Mouse (Mus musculus) lung, embryonic 14.5 days (tissue): ENCODE measurements around the gene Rac1. TPM values are rescaled to one million over a fixed set of nuclear protein-coding genes. Genes with fewer than 3 reads are reported as not detected.

Experiments
- ATAC-seq: fragments of 200-750 bp; cut with Nextera tagmentation; 2 replicates; pipeline ENCODE4 v1.8.0; 2017; ENCODE audit warnings: mild to moderate bottlenecking, moderate TSS enrichment, moderate library complexity; ENCODE audit not compliant: insufficient read depth
- DNase-seq: peaks from one replicate; pipeline ENCODE4 v3.0.0-alpha.2; 2015
- H3K27ac ChIP-seq: fragments of 300-500 bp; sonication (generic); 2 replicates; pipeline ENCODE4 v1.5.1; 2014; ENCODE audit warnings: low read depth, mild to moderate bottlenecking, moderate library complexity
- H3K27me3 ChIP-seq: fragments of 300-500 bp; sonication (generic); 2 replicates; pipeline ENCODE4 v1.6.1; 2014; ENCODE audit warnings: low read length, control low read depth; ENCODE audit not compliant: insufficient read depth
- H3K36me3 ChIP-seq: fragments of 300-500 bp; sonication (generic); 2 replicates; pipeline ENCODE4 v1.6.1; 2014; ENCODE audit warnings: control low read depth; ENCODE audit not compliant: insufficient read depth
- H3K4me1 ChIP-seq: fragments of 300-500 bp; sonication (generic); 2 replicates; pipeline ENCODE4 v1.6.1; 2014; ENCODE audit warnings: antibody characterized with exemption, control low read depth; ENCODE audit not compliant: insufficient read depth
- H3K4me2 ChIP-seq: fragments of 300-500 bp; sonication (generic); 2 replicates; pipeline ENCODE4 v1.6.1; 2014; ENCODE audit warnings: mild to moderate bottlenecking
- H3K4me3 ChIP-seq: fragments of 300-500 bp; sonication (generic); 2 replicates; pipeline ENCODE4 v1.5.1; 2014; ENCODE audit warnings: low read depth, low read length
- H3K9ac ChIP-seq: fragments of 300-500 bp; sonication (generic); 2 replicates; pipeline ENCODE4 v1.6.1; 2014
- H3K9me3 ChIP-seq: fragments of 300-500 bp; sonication (generic); 2 replicates; pipeline ENCODE4 v1.6.1; 2016; ENCODE audit warnings: low read depth, low read length, control low read depth
- CTCF ChIP-seq: IDR thresholded peaks from 2 replicates; pipeline ENCODE4 v1.5.1; 2016; ENCODE audit warnings: antibody characterized with exemption, low read depth
- WGBS: fragments of 180-500 bp; shearing (Covaris S2); extraction: QIAGEN DNeasy Blood & Tissue Kit; methylation state at CpG from one replicate; pipeline ENCODE4 v1.1.7; 2014; 5-methylcytosine and 5-hydroxymethylcytosine counted together
- polyA plus RNA-seq: library from polyadenylated mRNA; unstranded; fragments of >200 nt; fragmentation: Nextera tagmentation; extraction: Ambion mirVana; gene quantifications from 2 replicates; pipeline ENCODE4 v1.2.1, GENCODE M21; 2014

Rac1 gene
- polyA plus RNA-seq, 1 experiment from 2014 or later, result 588 TPM

DNA sequence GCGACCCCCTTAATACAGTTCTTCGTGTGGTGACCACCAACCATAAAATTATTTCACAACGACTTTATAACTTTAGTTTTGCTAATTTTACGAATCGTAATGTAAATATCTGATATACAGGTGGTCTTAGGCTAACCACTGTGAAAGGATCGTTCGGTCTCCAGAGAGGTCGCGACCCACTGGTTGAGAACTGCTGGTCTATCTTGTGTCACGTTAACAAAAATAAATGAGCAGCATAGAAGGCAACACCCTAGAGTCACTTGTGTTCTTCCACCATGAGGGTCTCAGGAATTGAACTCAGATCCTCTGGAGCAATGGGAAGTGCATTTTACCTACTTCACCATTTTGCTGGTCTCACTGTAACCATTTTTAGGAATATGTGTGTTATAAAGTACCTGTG is 20.0 kb upstream of the Rac1 start:
- WGBS, result 56% methylated on average over 10 of the region's 10 CpGs
- H3K4me2 ChIP-seq, result peak overlapping the region; percentile 74; the same call in 1 of the 2 replicates
- H3K27me3 ChIP-seq, result no peaks in the 10 kb centered on the region
- H3K9me3 ChIP-seq, result no peaks in the 10 kb centered on the region
- H3K36me3 ChIP-seq, result 0 out of 2 replicates have a peak, but pooled peaks cover 4% of the 10 kb centered on the region
- no peak for DNase-seq
- H3K27ac ChIP-seq, result peak overlapping the region; percentile 25
- no peak overlapping the region for H3K9ac ChIP-seq
- ATAC-seq, result peak; percentile 1; the same call in 1 of the 2 replicates
- peaks cover 7% of the 10 kb centered on the region for H3K4me1 ChIP-seq
- H3K4me3 ChIP-seq, result no peak overlapping the region
- TF ChIP-seq CTCF, result no peak

DNA sequence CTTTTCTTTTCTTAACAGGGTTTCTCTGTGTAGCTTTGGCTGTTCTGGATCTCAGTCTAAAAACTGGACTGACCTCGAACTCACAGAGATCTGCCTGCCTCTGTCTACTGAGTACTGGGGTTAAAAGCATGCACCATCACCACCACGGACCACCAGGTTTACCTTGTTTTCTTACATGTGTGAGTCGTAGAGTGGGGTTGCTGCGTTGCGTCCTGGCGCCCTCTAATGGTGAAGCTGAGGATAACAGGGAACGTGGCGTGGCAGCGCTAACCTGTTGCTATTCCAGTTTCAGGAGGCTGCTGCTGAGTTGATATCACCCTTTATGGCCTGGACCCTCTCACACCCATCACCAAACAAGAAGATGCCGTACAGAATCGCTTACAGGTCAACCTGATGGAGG is 19.5 kb upstream of the Rac1 start:
- Histone ChIP-seq H3K36me3 (0 out of 2 replicates have a peak, but pooled peaks cover 4% of the 10 kb centered on the region), H3K4me2 (no peak overlapping the region), H3K27me3 (no peaks in the 10 kb centered on the region), H3K4me1 (peaks cover 7% of the 10 kb centered on the region), H3K4me3 (no peak overlapping the region), H3K27ac (no peak overlapping the region), H3K9me3 (no peaks in the 10 kb centered on the region), H3K9ac (no peak overlapping the region)
- WGBS, result 9% methylated on average over 11 of the region's 11 CpGs
- DNase-seq (peak; percentile 84), ATAC-seq (no peak)
- peak; percentile 97 for TF ChIP-seq CTCF

DNA sequence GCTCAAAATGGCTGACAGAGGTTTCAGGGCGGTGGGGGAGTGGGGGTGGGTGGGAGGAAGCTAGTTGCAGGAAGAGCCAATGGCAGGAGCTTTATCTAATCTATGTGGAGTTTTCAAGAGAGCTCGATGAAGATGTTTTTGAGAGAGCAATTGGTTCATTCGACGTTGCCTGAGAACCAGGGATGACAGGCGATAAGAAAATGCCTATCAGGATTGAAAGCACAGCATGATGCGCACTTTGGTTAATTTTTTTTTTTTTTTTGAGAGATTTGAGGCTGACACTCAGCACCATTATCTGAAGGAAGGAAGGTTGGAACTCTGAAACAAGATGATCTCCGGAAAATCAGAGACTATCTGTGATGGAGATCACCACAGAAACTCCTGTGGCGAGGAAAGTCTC is 11.3 kb upstream of the Rac1 start:
- TF ChIP-seq CTCF, result no peak
- Histone ChIP-seq H3K4me2 (no peak overlapping the region), H3K9ac (no peak overlapping the region), H3K4me3 (no peak overlapping the region), H3K27ac (no peak overlapping the region), H3K9me3 (no peaks in the 10 kb centered on the region), H3K36me3 (no peaks in the 10 kb centered on the region), H3K27me3 (no peaks in the 10 kb centered on the region), H3K4me1 (no peaks in the 10 kb centered on the region)
- DNase-seq (no peak), ATAC-seq (no peak)
- WGBS, result 84% methylated on average over 8 of the region's 8 CpGs

DNA sequence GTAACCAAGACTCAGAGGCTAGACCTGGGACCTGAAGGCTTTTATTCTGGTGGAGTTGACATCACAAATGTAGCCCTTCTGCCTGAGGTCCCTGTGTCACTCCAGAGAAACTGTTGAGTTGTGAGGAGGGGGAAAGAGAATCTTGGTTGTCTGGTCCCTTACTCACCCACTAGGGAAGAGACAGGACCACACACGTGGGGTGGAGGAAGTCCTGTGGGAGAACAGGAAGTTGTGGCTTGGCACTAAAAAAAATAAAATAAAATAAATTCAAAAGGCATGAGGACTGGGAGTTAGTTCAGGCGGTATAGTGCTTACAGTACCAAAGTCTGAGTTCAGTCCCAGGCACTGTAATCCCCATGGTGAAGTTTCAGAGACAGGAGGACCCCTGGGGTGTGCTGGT is 9.2 kb upstream of the Rac1 start:
- Histone ChIP-seq H3K9me3 (no peaks in the 10 kb centered on the region), H3K4me1 (no peaks in the 10 kb centered on the region), H3K36me3 (no peaks in the 10 kb centered on the region), H3K27me3 (no peaks in the 10 kb centered on the region), H3K27ac (no peak overlapping the region), H3K4me2 (no peak overlapping the region), H3K9ac (no peak overlapping the region), H3K4me3 (no peak overlapping the region)
- no peak for TF ChIP-seq CTCF
- ATAC-seq, result no peak
- WGBS, result 28% methylated on average over 2 of the region's 2 CpGs
- DNase-seq, result no peak

DNA sequence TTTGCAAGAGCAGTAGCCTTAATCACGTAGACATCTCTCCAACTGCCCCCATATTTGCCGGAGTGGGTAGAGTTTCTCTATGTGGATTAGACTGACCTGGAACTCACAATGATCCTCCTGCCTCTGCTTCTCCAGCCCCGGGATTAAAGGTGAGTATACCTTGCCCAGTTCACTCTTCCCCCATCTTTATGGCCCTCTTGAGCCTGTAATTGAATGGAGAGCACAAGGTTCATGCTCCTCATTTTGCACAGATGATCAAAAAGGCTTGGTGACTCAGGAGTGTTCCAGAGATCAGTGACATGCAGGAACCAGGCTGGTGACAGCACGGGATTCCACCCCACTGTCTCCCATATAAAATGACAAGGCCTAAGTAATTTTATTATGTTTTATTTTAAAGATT is 7.1 kb upstream of the Rac1 start:
- WGBS, result 78% methylated on average over 4 of the region's 4 CpGs
- no peak for ATAC-seq
- TF ChIP-seq CTCF, result no peak

DNA sequence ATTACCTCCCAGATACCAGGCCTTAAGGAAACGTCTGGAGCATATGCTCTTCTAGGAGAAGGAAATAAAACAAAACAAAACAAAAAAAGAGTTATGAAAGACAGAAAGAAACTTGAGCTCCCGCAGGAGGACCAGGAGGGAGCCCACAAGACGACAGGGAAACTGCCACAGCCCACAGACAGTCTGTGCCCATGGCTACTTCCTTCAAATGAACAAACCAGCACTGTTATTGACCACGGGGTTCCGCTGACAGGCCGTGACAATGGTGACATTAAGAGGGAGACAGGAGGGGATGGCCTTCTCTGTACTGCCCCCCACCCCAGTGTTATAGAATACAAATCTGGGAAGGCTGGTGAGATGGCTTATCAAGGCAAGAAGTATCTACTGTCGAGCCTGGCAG is 2.9 kb upstream of the Rac1 start:
- Histone ChIP-seq H3K4me3 (no peak overlapping the region), H3K4me2 (no peak overlapping the region), H3K4me1 (peaks cover 11% of the 10 kb centered on the region), H3K9me3 (no peaks in the 10 kb centered on the region), H3K27ac (no peak overlapping the region), H3K9ac (no peak overlapping the region), H3K36me3 (no peaks in the 10 kb centered on the region), H3K27me3 (no peaks in the 10 kb centered on the region)
- DNase-seq, result no peak
- whole genome bisulfite sequencing, result 62% methylated on average over 7 of the region's 7 CpGs
- TF ChIP-seq CTCF, result no peak
- no peak for ATAC-seq

More for the DNA sequence above, 7.1 kb upstream of the Rac1 start:
- DNase-seq, result no peak
- H3K9ac ChIP-seq, result no peak overlapping the region
- no peaks in the 10 kb centered on the region for H3K4me1 ChIP-seq
- no peaks in the 10 kb centered on the region for H3K36me3 ChIP-seq
- H3K27me3 ChIP-seq, result no peaks in the 10 kb centered on the region
- no peak overlapping the region for H3K27ac ChIP-seq
- H3K4me3 ChIP-seq, result no peak overlapping the region
- no peaks in the 10 kb centered on the region for H3K9me3 ChIP-seq
- H3K4me2 ChIP-seq, result no peak overlapping the region

DNA sequence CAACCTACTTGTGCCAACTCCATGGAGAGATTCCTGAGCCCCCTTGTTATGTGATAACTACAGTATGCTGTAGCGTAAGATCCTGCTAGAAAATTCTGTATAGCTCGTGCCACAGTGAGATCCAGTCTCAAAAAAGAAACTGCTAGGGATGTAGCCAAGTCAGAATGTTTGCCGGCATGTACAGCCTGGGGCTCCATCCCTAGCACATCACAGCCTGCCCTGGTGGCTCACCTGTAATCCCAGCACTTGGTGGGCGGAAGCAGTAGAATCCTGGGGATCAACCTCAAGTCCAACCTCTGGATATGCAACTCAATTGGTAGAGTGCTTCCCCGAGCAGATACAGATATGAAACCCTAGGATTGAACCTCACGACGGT is 460 bp upstream of the Rac1 start:
- WGBS, result 14% methylated on average over 7 of the region's 7 CpGs
- Histone ChIP-seq H3K36me3 (no peaks in the 10 kb centered on the region; the same call in 1 of the 2 replicates), H3K27ac (peak overlapping the region; percentile 99), H3K9me3 (no peaks in the 10 kb centered on the region), H3K4me3 (peak overlapping the region; percentile 99), H3K27me3 (no peaks in the 10 kb centered on the region), H3K4me2 (peak overlapping the region; percentile 91), H3K4me1 (peaks cover 21% of the 10 kb centered on the region), H3K9ac (peak overlapping the region; percentile 99)
- ATAC-seq (no peak), DNase-seq (no peak)
- TF ChIP-seq CTCF, result 0 out of 2 replicates have a peak, but pooled peaks have one; percentile 1
